Mouse (Mus musculus) hindbrain, embryonic 16.5 days (tissue): Measurements from ENCODE around the gene Jag2. TPM values are rescaled to one million over a fixed set of nuclear protein-coding genes. Genes with fewer than 3 reads are reported as not detected.

Experiments used
- ATAC-seq: fragments of 200-750 bp; cut with Nextera tagmentation; 2 replicates; pipeline ENCODE4 v1.8.0; 2017; ENCODE audit warnings: moderate TSS enrichment, moderate library complexity
- H3K27ac ChIP-seq: fragments of 300-500 bp; sonication (generic); 2 replicates; pipeline ENCODE4 v1.5.1; 2014; ENCODE audit warnings: low read depth, mild to moderate bottlenecking, control low read depth, low read length, moderate library complexity
- H3K27me3 ChIP-seq: fragments of 300-500 bp; sonication (generic); replicated peaks from 2 replicates; pipeline ENCODE4 v1.6.1; 2014; ENCODE audit warnings: low read length; ENCODE audit not compliant: control insufficient read depth, insufficient read depth
- H3K36me3 ChIP-seq: fragments of 300-500 bp; sonication (generic); 2 replicates; pipeline ENCODE4 v1.6.1; 2014; ENCODE audit warnings: mild to moderate bottlenecking, low read length, moderate library complexity, mixed read lengths; ENCODE audit not compliant: control insufficient read depth, insufficient read depth
- H3K4me1 ChIP-seq: fragments of 300-500 bp; sonication (generic); 2 replicates; pipeline ENCODE4 v1.6.1; 2014; ENCODE audit warnings: low read depth, low read length; ENCODE audit not compliant: control insufficient read depth, insufficient read depth
- H3K4me2 ChIP-seq: fragments of 300-500 bp; sonication (generic); 2 replicates; pipeline ENCODE4 v1.6.1; 2014; ENCODE audit warnings: mild to moderate bottlenecking, low read length, control low read depth, moderate library complexity
- H3K4me3 ChIP-seq: fragments of 300-500 bp; sonication (generic); 2 replicates; pipeline ENCODE4 v1.5.1; 2014; ENCODE audit warnings: mild to moderate bottlenecking, low read length, control low read depth, moderate library complexity
- H3K9ac ChIP-seq: fragments of 300-500 bp; sonication (generic); 2 replicates; pipeline ENCODE4 v1.6.1; 2014; ENCODE audit warnings: low read depth, mild to moderate bottlenecking, control low read depth, low read length, moderate library complexity
- H3K9me3 ChIP-seq: fragments of 300-500 bp; sonication (generic); 2 replicates; pipeline ENCODE4 v1.6.1; 2014; ENCODE audit warnings: mild to moderate bottlenecking, low read length, moderate library complexity; ENCODE audit not compliant: control insufficient read depth
- WGBS: fragments of 180-500 bp; shearing (Covaris S2); extraction: QIAGEN DNeasy Blood & Tissue Kit; methylation state at CpG from one replicate; pipeline ENCODE4 v1.1.7; 2014; 5-methylcytosine and 5-hydroxymethylcytosine counted together
- polyA plus RNA-seq: library from polyadenylated mRNA; unstranded; fragments of >200 nt; fragmentation: Nextera tagmentation; extraction: Ambion mirVana; gene quantifications from 2 replicates; pipeline ENCODE4 v1.2.1, GENCODE M21; 2015

Gene Jag2
- polyA plus RNA-seq, 1 experiment from 2014 or later, result 11.1 TPM

GRCm38 (mm10) chr12:112943669-112944068, 14.1 kb upstream of the Jag2 start:
- WGBS, result 85% methylated on average over 2 of the region's 2 CpGs
- no peak overlapping the region for H3K9ac ChIP-seq
- peaks cover 12% of the 10 kb centered on the region for H3K4me1 ChIP-seq
- H3K4me2 ChIP-seq, result no peak overlapping the region
- no peak overlapping the region for H3K4me3 ChIP-seq
- H3K9me3 ChIP-seq, result no peaks in the 10 kb centered on the region
- no peak overlapping the region for H3K27ac ChIP-seq
- H3K36me3 ChIP-seq, result no peaks in the 10 kb centered on the region
- H3K27me3 ChIP-seq, result no peaks in the 10 kb centered on the region
- ATAC-seq, result no peak

GRCm38 (mm10) chr12:112941776-112942713, 12.5 kb upstream of the Jag2 start, which contains the start of gene Nudt14:
TSS of gene Nudt14 (minus strand) at chr12:112942124.
- Histone ChIP-seq H3K4me3 (peak within 1 kb of the TSS; percentile 67), H3K9me3 (no peaks in the 10 kb centered on the region), H3K9ac (peak within 1 kb of the TSS; percentile 84), H3K4me2 (peak within 1 kb of the TSS; percentile 81), H3K36me3 (no peaks in the 10 kb centered on the region), H3K27ac (peak within 1 kb of the TSS; percentile 80), H3K27me3 (no peaks in the 10 kb centered on the region), H3K4me1 (peaks cover 12% of the 10 kb centered on the region)
- 2% methylated on average over 58 of the region's 58 CpGs for WGBS
- peak; percentile 84 for ATAC-seq

GRCm38 (mm10) chr12:112941156-112941775, 11.7 kb upstream of the Jag2 start:
- Histone ChIP-seq H3K4me1 (peaks cover 12% of the 10 kb centered on the region), H3K36me3 (no peaks in the 10 kb centered on the region), H3K27ac (peak overlapping the region; percentile 80; the same call in 1 of the 2 replicates), H3K4me3 (peak overlapping the region; percentile 67), H3K27me3 (no peaks in the 10 kb centered on the region), H3K9ac (peak overlapping the region; percentile 84), H3K4me2 (peak overlapping the region; percentile 81), H3K9me3 (no peaks in the 10 kb centered on the region)
- peak; percentile 25; the same call in 1 of the 2 replicates for ATAC-seq
- WGBS, result 43% methylated on average over 10 of the region's 10 CpGs

- H3K4me2 ChIP-seq, result no peak overlapping the region; the same call in 1 of the 2 replicates
- ATAC-seq, result no peak
- H3K36me3 ChIP-seq, result no peaks in the 10 kb centered on the region
- no peaks in the 10 kb centered on the region for H3K9me3 ChIP-seq
- 0 out of 2 replicates have a peak overlapping the region, but pooled peaks have one; percentile 24 for H3K27ac ChIP-seq
- H3K9ac ChIP-seq, result no peak overlapping the region
- 74% methylated on average over 9 of the region's 9 CpGs for WGBS
- H3K4me3 ChIP-seq, result no peak overlapping the region
- peaks cover 12% of the 10 kb centered on the region for H3K4me1 ChIP-seq
- no peaks in the 10 kb centered on the region for H3K27me3 ChIP-seq
These were observed 11.1 kb upstream of the Jag2 start for GRCm38 (mm10) chr12:112940710-112941109.

- no peak overlapping the region for H3K9ac ChIP-seq
- whole genome bisulfite sequencing, result 77% methylated on average over 4 of the region's 4 CpGs
- ATAC-seq, result no peak
These were observed 10.7 kb upstream of the Jag2 start for GRCm38 (mm10) chr12:112940238-112940637.

GRCm38 (mm10) chr12:112938873-112939565, 9.4 kb upstream of the Jag2 start:
- Histone ChIP-seq H3K27ac (no peak overlapping the region), H3K27me3 (no peaks in the 10 kb centered on the region), H3K9ac (0 out of 2 replicates have a peak overlapping the region, but pooled peaks have one; percentile 16), H3K4me3 (no peak overlapping the region), H3K9me3 (no peaks in the 10 kb centered on the region), H3K36me3 (no peaks in the 10 kb centered on the region), H3K4me1 (peaks cover 12% of the 10 kb centered on the region), H3K4me2 (no peak overlapping the region)
- 58% methylated on average over 10 of the region's 10 CpGs for WGBS
- ATAC-seq, result no peak

More at GRCm38 (mm10) chr12:112940238-112940637, 10.7 kb upstream of the Jag2 start:
- no peak overlapping the region for H3K4me2 ChIP-seq
- H3K4me1 ChIP-seq, result peaks cover 12% of the 10 kb centered on the region
- no peak overlapping the region for H3K27ac ChIP-seq
- no peak overlapping the region for H3K4me3 ChIP-seq
- H3K27me3 ChIP-seq, result no peaks in the 10 kb centered on the region
- H3K36me3 ChIP-seq, result no peaks in the 10 kb centered on the region
- no peaks in the 10 kb centered on the region for H3K9me3 ChIP-seq

- no peak overlapping the region for H3K4me3 ChIP-seq
- H3K27ac ChIP-seq, result no peak overlapping the region
- no peak overlapping the region for H3K9ac ChIP-seq
- ATAC-seq, result no peak
- H3K4me2 ChIP-seq, result no peak overlapping the region
- peaks cover 12% of the 10 kb centered on the region for H3K4me1 ChIP-seq
- no peaks in the 10 kb centered on the region for H3K27me3 ChIP-seq
- 79% methylated on average over 10 of the region's 10 CpGs for WGBS
- H3K36me3 ChIP-seq, result no peaks in the 10 kb centered on the region
- no peaks in the 10 kb centered on the region for H3K9me3 ChIP-seq
These were observed 8.8 kb upstream of the Jag2 start for GRCm38 (mm10) chr12:112938366-112938765.

GRCm38 (mm10) chr12:112937906-112938305, 8.3 kb upstream of the Jag2 start:
- no peak overlapping the region for H3K4me3 ChIP-seq
- no peak overlapping the region for H3K9ac ChIP-seq
- H3K36me3 ChIP-seq, result no peaks in the 10 kb centered on the region
- peaks cover 12% of the 10 kb centered on the region for H3K4me1 ChIP-seq
- no peaks in the 10 kb centered on the region for H3K9me3 ChIP-seq
- no peak overlapping the region for H3K4me2 ChIP-seq
- ATAC-seq, result no peak
- WGBS, result 45% methylated on average over 9 of the region's 9 CpGs
- H3K27me3 ChIP-seq, result no peaks in the 10 kb centered on the region
- H3K27ac ChIP-seq, result no peak overlapping the region
